Mouse (Mus musculus): ENCODE measurements around the gene Chil1.

Gene Chil1

GRCm38 (mm10) chr1:134204230-134204629, 22.3 kb downstream of the Chil1 start:
- DNase-seq (ENCODE audit: low read depth, low spot score), result no peak

GRCm38 (mm10) chr1:134205296-134206018, 23.5 kb downstream of the Chil1 start:
- DNase-seq (ENCODE audit: low read depth, low spot score), result peak; percentile 27

- no peak for DNase-seq (ENCODE audit: low read depth, low spot score)
Measured at GRCm38 (mm10) chr1:134206085-134206484, 24.1 kb downstream of the Chil1 start.

GRCm38 (mm10) chr1:134210179-134210755, 28.3 kb downstream of the Chil1 start:
- DNase-seq (ENCODE audit: low read depth, low spot score), result no peak

GRCm38 (mm10) chr1:134211043-134211442, 29.1 kb downstream of the Chil1 start:
- no peak for DNase-seq (ENCODE audit: low read depth, low spot score)

GRCm38 (mm10) chr1:134211631-134212030, 29.7 kb downstream of the Chil1 start:
- no peak for DNase-seq (ENCODE audit: low read depth, low spot score)

- DNase-seq (ENCODE audit: low read depth, low spot score), result no peak
Measured at GRCm38 (mm10) chr1:134212351-134212750, 30.4 kb downstream of the Chil1 start.

- DNase-seq (ENCODE audit: low read depth, low spot score), result no peak
Measured at GRCm38 (mm10) chr1:134213405-134213804, 31.4 kb downstream of the Chil1 start.

- DNase-seq (ENCODE audit: low read depth, low spot score), result no peak
Measured at GRCm38 (mm10) chr1:134215059-134215458, 33.1 kb downstream of the Chil1 start.

- no peak for DNase-seq (ENCODE audit: low read depth, low spot score)
Measured at GRCm38 (mm10) chr1:134215751-134216628, 34.0 kb downstream of the Chil1 start.

- DNase-seq (ENCODE audit: low read depth, low spot score), result no peak
Measured at GRCm38 (mm10) chr1:134216629-134216971, 34.6 kb downstream of the Chil1 start.

GRCm38 (mm10) chr1:134217028-134217481, 35.1 kb downstream of the Chil1 start:
- DNase-seq (ENCODE audit: low read depth, low spot score), result no peak

- DNase-seq (ENCODE audit: low read depth, low spot score), result no peak
Measured at GRCm38 (mm10) chr1:134217942-134218341, 36.0 kb downstream of the Chil1 start.

GRCm38 (mm10) chr1:134219608-134220007, 37.6 kb downstream of the Chil1 start:
- no peak for DNase-seq (ENCODE audit: low read depth, low spot score)

- peak; percentile 66 for DNase-seq (ENCODE audit: low read depth, low spot score)
Measured at GRCm38 (mm10) chr1:134221172-134221571, 39.2 kb downstream of the Chil1 start.

GRCm38 (mm10) chr1:134222122-134223055, 40.4 kb downstream of the Chil1 start:
- peak; percentile 45 for DNase-seq (ENCODE audit: low read depth, low spot score)

- DNase-seq (ENCODE audit: low read depth, low spot score), result no peak
Measured at GRCm38 (mm10) chr1:134224649-134225227, 42.8 kb downstream of the Chil1 start.

- no peak for DNase-seq (ENCODE audit: low read depth, low spot score)
Measured at GRCm38 (mm10) chr1:134225375-134225774, 43.4 kb downstream of the Chil1 start.

GRCm38 (mm10) chr1:134226739-134227138, 44.8 kb downstream of the Chil1 start:
- no peak for DNase-seq (ENCODE audit: low read depth, low spot score)

- DNase-seq (ENCODE audit: low read depth, low spot score), result no peak
Measured at GRCm38 (mm10) chr1:134229806-134230575, 48.0 kb downstream of the Chil1 start.
